Mouse (Mus musculus) naive thymus-derived CD4-positive, alpha-beta T cell, adult 2 months (primary cell): ENCODE measurements at regions not wholly inside any gene's neighbourhood (a gene's known extent, or its start where the extent isn't known, plus 50 kb on each side); places are given as distances from the start of the nearest gene placed in this dataset.

Source experiments
- DNase-seq: peaks from one replicate; pipeline ENCODE4 v3.0.0-alpha.2; 2011; ENCODE audit warnings: low read depth

DNA sequence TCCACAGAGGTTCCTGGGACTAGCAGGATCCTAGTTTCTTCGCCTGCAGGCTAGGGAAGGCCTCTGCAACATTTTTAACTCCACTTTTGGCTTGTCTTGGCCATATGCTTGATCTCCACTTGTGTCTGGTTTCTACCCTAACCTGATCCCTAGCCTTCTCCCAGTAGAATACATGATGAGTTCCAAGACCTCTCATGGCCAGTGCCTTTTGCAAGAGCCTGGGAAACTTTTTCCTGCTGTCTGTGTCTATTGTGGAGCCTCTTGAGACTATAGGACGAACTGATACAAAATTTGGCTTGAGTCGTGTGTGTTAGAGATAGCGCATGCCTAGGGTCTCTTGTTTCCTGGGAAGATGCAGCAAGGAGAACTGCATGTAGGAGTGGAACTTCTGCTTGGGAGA lies 119.3 kb downstream of the Cartpt start:
- no peak for DNase-seq

DNA sequence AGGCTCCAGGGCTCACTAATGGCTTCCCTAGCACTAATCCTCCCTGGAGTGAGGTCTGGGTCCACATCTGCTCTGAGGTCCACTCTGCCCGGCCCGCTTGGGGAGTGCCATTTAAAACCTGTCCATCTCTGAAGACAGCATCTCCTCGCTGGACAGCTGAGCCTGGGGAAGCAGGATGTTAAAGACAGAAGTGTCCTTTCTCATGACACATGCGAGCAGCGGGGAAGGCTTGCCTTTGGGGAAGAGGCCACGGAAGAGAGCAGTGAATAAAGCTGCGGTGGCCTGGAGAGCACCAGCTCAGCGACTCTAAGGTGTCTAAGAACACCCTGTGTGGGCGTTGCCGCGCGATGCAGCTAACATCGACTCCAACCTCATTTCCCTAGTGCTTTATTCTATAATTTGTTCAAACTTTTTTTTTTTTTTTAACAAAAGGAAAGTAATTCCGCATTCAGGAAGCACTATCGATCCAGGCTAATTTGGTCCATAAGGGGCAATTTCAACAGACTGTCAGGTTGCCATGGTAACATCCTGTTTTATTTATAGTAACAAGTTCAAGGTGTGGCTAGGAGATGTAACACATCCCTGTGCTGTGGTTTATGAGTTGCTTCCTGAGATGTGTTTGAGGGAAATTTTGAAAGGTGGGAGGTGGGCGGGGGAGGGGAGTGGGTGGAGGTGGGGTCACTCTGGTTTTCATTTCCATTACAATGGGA lies 120.0 kb downstream of the Cartpt start:
- DNase-seq = no peak

DNA sequence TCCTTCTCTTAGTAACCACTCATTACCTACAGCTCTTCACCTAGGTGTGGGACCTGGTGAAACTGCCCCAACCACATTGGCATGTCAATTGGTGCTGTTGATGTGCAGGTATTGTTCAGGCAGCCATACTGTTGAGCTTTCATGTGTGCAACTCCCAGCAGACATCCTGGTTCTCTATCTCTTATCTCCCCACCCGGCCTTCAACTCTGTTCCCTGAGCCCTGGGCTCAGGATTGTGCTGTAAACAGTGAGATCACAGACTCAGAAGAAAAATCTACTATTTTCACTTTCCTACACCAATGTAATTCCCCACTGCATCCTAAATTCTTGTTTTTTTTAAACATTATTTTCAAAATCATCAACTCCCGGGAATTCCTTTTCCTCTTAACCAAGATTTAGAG lies 122.1 kb downstream of the Cartpt start:
- no peak for DNase-seq

DNA sequence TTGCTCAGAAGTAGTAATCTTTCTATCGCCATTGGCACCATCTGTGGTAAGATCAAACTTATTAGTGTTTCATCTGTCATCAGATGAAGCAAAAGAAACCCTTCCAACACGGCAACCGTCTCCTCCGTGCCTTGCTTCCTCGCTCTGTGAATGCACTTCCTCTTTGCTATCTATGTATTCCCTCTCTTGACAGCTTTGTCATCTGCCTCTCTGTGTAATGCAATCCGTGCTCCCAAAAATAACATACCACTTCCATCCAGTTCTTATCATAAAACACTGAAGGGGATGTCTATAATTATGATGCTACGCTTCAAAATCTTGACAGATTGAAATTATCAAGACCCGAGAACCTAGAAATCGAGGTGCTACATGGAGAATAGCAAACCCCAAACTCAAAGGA lies 123.2 kb downstream of the Cartpt start:
- DNase-seq = no peak

DNA sequence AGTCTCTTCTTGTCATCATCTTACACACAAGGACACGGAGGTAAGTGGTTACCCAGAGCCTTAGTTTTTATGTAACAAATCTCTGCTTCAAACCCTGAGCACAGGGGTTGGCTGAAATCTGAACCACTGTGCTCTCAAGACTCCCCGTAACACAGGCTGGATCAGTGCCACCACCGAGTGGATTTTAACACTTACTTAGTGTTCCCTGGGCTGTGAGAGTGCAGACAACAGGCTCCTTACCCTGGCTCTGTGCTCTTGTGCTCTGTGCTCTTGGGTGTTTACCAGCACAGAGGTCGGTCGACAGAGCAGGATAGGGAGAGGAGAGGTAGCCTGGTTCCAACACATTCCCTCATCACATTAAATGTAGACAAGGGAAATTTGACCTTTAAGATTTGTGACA lies 134.9 kb downstream of the Cartpt start:
- no peak for DNase-seq

DNA sequence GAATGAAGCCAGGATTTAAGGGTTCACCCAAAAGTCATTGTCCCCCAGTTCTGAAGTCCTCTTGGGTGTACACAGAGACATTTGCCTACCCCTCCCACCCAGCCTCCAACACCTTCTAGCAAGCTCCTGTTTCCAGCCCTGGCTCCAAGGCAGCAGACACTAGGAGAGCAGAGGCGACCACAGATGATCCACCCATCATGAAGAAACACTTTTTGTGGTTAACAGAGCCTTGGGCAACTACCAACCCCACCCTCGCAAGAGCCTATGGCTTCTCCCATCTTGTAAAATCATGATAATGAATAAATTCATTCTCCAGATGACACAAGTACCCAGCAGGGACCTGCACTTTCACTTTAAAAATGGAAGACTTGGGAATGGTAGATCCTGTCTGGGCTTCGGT lies 136.1 kb downstream of the Cartpt start:
- no peak for DNase-seq

DNA sequence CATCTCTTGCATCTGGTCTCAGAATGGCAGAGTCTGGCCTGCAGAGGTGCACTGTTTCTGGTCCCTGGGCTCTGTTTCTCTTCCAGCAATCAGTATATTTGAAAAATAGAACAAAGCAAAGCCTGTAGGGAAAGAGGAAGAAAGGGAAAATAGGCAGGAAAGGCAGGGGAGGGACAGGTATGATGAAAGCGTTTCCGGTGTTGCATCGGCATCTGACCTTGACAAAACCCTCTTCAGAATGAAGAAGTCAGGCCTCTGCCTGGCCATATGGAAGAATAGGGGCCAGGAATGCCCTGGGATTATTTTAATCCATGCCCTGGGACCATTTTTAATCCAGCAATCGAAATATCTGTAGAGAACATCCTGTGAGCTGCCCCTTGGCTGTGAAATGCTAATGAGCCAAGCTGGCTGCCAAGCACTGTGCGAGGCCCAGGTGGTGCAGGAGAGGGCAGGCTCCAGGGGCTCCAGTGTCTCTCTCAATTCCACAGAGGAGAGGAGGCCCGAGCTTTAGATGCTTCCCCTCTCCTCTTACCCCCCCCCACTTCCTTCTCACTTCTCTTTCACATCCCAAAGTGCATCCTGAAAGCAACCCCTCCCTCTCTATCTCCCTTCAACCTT lies 136.7 kb downstream of the Cartpt start:
- DNase-seq = no peak

DNA sequence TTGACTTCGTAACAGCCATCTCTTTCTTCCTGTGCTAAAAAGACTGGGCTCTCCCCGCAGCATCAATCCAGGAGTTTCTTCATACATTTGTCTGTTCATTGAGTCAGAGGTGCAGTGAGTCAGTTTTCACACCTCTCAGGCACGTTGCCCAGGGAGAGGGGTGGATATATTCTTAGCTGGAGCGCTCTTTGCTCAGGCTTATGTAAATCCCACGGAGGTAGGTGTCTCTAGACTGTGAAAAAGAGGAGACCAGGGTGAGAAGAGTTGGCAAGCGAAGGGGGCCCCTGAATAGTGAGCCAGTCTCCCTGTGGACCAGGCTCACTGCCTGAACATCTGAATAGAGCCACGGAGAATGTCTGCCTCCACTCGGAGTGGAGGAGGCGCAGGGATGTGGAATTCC lies 139.0 kb downstream of the Cartpt start:
- no peak for DNase-seq

DNA sequence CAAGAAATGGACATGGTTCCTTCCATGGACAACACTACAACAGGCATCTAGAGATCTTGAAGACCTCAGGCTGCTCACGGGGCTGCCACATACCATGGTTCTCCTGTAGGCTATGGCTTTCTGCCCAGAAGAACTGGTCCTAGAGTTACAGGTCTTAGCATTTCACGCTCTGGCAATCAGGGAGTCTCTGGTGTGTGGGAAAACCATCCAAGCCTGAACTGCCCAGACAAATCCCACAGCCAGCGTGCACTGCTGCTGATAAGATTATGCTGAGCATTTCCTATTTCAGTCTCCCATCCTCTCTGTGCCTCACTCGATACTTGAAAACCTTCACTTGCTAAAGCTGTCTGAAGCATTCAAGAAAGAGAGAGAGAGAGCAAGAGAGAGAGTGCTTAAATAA lies 139.5 kb downstream of the Cartpt start:
- DNase-seq = no peak

DNA sequence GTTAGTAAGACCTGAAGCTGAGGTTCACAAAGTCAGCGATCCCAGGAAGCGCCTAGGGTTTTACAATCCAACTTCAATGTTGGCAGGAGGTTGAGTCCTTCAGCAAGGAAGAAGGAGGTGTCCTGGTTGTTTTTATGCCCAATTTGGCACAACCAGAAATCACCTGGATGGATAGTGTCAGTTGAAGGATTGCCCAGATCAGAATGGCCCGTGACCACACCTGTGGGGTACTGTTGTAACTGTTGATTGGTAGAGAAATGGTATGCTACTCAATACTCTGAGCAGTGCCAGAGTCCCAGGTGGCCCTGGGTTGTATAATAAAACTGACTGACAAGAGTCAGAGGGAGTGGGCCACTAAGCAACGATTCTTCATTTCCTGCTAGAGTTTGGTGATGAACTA lies 140.2 kb downstream of the Cartpt start:
- no peak for DNase-seq

DNA sequence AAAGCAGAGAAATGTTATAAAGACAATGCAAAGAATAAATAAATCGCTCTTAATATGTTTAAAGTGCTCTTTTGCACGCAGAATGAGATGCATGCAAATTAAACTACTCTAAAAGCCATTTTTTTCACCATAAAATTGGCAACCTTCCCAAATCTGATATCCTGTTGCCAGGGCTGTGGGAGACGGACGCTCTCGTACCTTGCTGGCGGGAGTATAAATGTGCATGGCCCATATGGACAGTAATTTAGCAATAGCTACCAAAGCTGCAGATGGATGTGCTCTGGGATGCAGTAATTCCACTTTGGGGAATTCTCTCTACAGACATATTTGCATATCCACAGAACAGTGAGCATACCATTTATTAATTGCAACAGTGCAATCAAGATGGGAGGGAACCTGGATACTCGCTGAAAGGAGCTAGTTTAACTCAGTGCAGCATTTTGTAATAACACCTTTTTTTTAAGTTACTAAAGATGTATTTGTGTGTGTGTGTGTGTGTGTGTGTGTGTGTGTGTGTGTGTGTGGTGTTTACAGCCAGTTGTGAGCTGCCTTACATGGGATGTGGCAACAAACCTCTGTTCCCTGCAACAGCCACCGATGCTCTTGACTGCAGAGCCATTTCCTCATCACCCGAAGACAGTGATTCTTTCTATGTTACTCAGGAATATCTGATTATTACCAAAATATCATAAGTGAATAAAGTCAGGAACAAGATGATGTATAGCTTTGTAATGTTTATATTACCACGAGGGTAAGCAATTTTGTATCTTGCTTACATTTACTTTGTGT lies 141.4 kb downstream of the Cartpt start:
- DNase-seq = no peak

DNA sequence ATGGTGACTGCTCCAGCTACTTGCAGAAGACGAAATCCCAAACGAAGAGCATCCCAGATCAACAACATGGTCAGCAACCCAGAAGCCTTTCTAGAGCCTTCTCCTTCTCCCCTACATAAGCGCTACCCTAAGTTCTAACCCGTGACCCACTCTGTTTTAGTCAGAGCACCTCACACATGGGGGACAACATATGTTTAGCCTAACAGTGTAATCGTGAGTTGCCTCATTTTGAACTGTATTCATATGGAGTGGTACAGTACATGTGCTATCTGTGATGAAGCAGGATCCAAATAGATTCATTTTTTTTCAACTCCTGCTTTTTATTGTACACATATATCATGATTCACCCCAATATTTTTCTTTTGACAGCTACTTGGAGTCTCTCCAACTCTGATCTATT lies 146.2 kb downstream of the Cartpt start:
- DNase-seq = no peak

DNA sequence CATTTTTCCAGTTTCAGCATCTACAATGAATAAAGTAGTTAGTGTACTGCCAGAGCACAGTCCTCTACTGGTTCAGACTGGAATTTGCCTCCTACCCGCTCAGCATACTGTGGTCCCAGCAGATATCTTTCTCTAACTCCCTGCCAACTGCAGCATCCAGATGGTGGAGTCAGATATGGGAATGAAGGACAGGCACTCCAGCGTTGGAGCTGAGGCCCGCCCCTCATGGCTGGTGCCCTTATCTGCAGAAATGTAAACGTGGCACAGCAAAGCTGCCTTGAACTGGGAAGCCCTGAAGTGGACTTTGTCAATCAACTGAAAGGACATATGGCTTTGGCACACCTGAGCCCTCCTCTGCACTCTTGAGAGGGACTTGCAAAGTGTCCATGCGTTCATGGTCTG lies 146.6 kb downstream of the Cartpt start:
- DNase-seq = no peak

DNA sequence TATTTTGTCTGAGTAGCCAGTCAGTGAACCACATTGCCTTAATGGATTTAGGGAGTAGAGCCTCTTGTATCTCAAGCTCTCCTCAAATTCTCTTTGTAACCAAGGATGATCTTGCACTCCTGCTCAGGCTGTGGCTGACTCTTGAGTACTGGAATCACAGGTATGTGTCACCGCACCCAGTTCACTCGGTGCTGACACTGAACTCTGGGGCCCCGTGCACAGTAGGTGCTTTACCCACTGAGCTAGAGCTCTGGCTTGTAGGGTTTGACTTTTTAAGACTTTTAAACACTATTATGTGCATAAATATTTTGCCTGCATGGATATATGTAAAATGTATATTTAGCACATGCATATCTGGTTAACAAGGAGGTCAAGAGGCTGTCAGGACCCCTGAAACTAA lies 147.4 kb downstream of the Cartpt start:
- no peak for DNase-seq

DNA sequence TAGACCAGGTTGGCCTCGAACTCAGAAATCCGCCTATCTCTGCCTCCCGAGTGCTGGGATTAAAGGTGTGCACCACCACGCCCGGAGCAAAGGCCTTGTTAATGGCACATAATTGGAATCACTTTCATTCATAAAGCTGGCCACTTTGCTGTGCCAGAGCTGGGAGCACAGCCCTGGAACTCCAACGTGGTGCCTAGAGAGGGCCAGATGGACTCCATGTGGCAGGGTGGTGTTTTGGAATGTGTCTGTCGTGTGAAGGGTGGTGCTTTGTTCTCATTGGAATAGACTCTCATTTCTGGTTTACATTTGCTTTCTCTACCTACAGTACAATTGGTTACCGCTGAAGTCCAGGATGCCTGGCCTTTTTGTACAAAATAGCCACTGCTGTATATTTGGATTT lies 150.2 kb downstream of the Cartpt start:
- no peak for DNase-seq

DNA sequence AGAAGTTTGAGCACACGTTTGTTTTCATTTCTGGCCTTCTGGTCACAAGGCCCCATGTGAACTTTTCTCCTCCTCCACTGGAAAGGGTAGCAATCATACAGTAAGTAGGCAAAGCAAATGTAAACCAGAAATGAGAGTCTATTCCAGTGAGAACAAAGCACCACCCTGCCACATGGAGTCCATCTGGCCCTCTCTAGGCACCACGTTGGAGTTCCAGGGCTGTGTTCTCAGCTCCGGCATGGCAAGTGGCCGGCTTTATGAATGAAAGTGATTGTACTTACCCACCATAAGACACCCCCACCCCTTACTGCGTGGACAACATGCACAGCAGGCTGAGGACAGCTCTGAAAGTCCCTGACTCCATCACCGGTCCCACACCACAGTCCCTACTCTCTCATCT lies 151.5 kb downstream of the Cartpt start:
- DNase-seq = no peak

DNA sequence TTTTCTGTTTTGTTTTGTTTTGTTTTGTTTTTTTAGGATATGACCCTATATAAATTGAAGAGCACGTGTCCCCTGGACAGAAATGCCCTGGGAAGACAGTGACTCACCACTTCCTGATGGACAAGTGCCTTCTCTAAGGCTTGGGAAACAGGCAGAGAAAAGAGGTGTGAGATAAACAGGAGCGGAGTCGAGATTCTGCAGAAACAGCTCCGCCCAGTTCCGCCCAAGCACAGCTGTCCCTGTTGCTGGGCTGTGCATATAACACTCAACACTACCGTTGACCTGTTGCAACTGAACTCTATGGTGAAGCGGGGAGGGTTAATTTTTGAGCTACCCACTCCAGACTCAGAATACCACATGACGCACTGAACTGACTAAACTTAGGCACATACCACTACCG lies 152.8 kb downstream of the Cartpt start:
- no peak for DNase-seq

DNA sequence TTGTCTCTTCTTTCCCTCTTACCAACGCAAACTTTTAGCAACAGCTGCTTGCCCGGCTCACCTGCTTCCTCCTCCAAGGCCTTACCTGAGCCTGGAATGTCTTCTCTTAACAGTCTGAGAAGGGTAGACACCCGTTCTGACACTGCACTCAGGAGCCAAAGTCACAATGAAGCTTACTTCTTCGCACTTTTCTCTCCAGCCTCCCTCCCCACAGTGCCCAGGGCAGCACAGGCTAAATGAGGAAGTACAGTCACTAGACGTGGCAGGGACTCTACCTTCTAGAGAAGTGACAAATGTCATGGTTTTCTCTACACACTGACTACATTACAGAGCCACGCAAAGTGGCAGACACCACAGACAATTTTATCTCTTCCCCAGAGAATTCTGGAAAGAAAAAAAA lies 155.4 kb downstream of the Cartpt start:
- no peak for DNase-seq

DNA sequence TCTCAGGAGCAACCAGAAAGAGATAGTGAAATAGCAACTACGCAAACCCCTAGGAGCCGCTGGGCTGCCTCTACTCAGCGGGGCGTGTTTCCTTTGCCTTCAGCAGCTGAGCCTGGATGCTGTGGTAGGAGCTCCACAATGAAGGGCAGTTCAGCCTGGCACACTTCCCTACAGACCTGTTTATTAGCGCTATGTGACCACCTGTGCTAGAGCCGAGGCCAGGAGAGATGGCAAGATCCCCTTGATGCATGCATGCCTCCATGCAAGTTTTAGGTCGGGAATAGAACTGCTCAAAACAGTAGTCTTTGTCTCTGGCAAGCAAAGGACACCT lies 156.1 kb downstream of the Cartpt start:
- DNase-seq = no peak

DNA sequence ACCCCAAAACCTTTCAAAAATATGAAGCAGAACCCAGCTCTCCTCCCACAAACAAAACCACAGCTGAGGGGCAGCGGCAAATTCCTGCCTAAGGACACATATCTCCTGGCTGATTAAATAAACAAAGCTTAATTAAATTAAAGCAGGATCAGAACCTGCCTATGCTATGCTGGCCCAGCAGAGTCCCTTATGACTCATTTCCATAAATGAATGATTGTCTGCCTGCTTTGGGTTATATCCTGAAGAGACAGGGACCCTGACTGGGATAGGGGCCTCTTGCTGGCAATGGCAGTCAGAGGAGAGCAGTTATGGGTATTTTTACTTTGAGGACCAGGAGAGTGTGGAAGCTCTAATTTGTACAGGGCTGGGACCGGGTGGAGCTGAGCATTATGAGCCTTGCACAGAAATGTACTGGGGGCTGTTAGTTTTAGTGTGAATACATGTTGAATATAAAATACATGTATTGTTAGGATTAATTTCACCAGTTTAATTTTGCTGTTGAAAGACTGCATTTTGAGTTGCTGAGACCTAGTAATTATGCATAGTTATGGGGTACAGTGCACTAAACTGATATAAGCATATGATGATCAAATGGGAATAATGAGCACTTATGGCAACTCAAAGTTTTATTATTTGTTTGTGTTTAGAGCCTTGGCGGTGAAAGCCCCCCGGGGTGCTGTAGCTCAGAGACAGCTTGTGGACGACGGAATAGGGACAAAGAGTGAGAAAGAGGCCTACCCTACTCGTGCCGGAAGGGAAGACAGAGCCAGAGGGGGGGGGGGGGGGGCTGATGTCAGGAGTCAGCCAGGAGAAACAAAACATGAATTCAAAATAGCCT lies 156.7 kb downstream of the Cartpt start:
- no peak for DNase-seq

DNA sequence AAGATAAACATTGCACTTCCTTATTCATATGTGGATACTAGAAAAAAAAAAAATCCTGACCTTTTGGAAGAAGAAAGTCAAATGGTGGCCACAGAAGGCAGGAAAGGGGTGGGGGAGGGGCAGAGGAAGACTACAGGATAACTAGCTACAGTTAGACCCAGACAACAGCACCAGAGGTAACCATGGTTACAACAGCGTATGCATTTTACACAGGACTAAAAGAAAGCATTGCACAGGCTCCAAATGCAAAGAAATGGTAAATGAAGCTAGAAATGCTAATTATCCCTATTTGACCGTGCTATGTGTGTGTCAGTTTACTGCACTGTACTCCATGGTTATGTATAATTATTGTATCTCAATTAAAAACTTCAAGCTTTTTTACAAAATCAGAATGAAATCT lies 158.4 kb downstream of the Cartpt start:
- DNase-seq = no peak

DNA sequence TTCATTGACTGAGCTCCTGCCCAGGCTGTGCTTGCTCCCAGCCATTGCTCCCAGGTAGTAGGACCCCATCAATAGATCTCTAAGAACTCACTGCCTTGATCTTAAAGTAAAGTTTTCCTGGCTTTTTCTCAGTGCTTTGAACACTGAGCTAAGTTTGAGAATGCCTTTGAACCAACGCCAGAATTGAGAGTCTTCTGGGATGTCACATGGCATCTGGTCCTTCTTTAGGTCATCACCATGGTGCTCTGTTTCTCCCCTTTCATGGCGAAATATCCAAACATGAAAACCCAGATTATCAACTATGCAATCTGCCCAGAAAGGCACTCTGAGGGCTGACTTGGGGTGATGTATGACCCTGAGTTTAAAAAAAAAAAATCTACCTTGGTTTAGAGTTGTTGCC lies 158.9 kb downstream of the Cartpt start:
- DNase-seq = no peak

DNA sequence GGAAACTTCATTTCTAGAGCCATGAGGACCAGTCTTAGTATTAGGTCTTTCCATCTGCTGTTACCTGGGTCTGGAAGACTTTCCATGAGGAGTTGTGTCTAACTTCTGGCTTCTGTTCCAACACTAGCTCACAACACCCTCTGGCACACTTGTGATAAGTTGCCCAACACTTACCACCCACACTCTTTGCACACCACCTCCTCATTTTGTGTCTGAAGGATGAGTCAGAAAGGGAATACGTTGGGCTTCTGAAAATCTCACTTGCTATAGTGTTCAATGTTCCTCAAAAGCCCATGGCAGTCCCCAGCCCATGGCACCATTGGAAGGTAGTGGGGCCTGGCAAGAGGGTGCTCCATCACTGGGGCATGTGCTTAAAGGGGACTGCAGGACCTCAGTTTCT lies 161.5 kb downstream of the Cartpt start:
- DNase-seq = no peak
